Mouse (Mus musculus): ENCODE measurements around the gene Clcnkb. TPM values are rescaled to one million over a fixed set of nuclear protein-coding genes. Genes with fewer than 3 reads are reported as not detected.

Gene Clcnkb
- polyA plus RNA-seq, 1 experiment = 0.68 TPM

- Histone ChIP-seq H3K27ac (ENCODE audit: control insufficient read depth, insufficient read depth, low read depth, low read length) (no peak overlapping the region), H3K27me3 (ENCODE audit: control insufficient read depth, insufficient read depth, low read length) (no peaks in the 10 kb centered on the region), H3K4me3 (ENCODE audit: control insufficient read depth, low read depth, low read length) (peak overlapping the region; percentile 96), H3K36me3 (ENCODE audit: control insufficient read depth, insufficient read depth, low read length) (no peaks in the 10 kb centered on the region), H3K4me1 (ENCODE audit: control insufficient read depth, insufficient read depth, low read length) (peaks cover 8% of the 10 kb centered on the region)
- TF ChIP-seq POLR2A (IDR thresholded peaks at IDR 0.05; ENCODE audit: control insufficient read depth, low read depth, low read length) = no peak
- TF ChIP-seq CTCF (IDR thresholded peaks at IDR 0.05; ENCODE audit: control insufficient read depth, insufficient read depth, insufficient replicate concordance, low read depth, low read length) = no peak
Observed at GRCm38 (mm10) chr4:141445328-141445720, 29.5 kb upstream of the Clcnkb start.

- Histone ChIP-seq H3K36me3 (ENCODE audit: control insufficient read depth, insufficient read depth, low read length) (no peaks in the 10 kb centered on the region), H3K4me3 (ENCODE audit: control insufficient read depth, low read depth, low read length) (peak within 1 kb of the TSS; percentile 96), H3K27ac (ENCODE audit: control insufficient read depth, insufficient read depth, low read depth, low read length) (peak within 1 kb of the TSS; percentile 88), H3K4me1 (ENCODE audit: control insufficient read depth, insufficient read depth, low read length) (peaks cover 8% of the 10 kb centered on the region), H3K27me3 (ENCODE audit: control insufficient read depth, insufficient read depth, low read length) (no peaks in the 10 kb centered on the region)
- no peak for TF ChIP-seq CTCF (IDR thresholded peaks at IDR 0.05; ENCODE audit: control insufficient read depth, insufficient read depth, insufficient replicate concordance, low read depth, low read length)
- TF ChIP-seq POLR2A (IDR thresholded peaks at IDR 0.05; ENCODE audit: control insufficient read depth, low read depth, low read length) = peak; percentile 70
Observed at GRCm38 (mm10) chr4:141444451-141445327, 28.9 kb upstream of the Clcnkb start, which contains the start of gene Zbtb17. Gene Zbtb17 (plus strand): TSS chr4:141444654.

- Histone ChIP-seq H3K27ac (ENCODE audit: control insufficient read depth, insufficient read depth, low read depth, low read length) (no peak overlapping the region), H3K36me3 (ENCODE audit: control insufficient read depth, insufficient read depth, low read length) (no peaks in the 10 kb centered on the region)
- TF ChIP-seq CTCF (IDR thresholded peaks at IDR 0.05; ENCODE audit: control insufficient read depth, insufficient read depth, insufficient replicate concordance, low read depth, low read length) (no peak), POLR2A (IDR thresholded peaks at IDR 0.05; ENCODE audit: control insufficient read depth, low read depth, low read length) (no peak)
Observed at GRCm38 (mm10) chr4:141443641-141444429, 28.0 kb upstream of the Clcnkb start.

GRCm38 (mm10) chr4:141440877-141441276 is 25.1 kb upstream of the Clcnkb start:
- H3K27me3 ChIP-seq (ENCODE audit: control insufficient read depth, insufficient read depth, low read length) = no peaks in the 10 kb centered on the region
- H3K27ac ChIP-seq (ENCODE audit: control insufficient read depth, insufficient read depth, low read depth, low read length) = no peak overlapping the region
- no peaks in the 10 kb centered on the region for H3K36me3 ChIP-seq (ENCODE audit: control insufficient read depth, insufficient read depth, low read length)
- no peak overlapping the region for H3K4me3 ChIP-seq (ENCODE audit: control insufficient read depth, low read depth, low read length)
- TF ChIP-seq POLR2A (IDR thresholded peaks at IDR 0.05; ENCODE audit: control insufficient read depth, low read depth, low read length) (no peak), CTCF (IDR thresholded peaks at IDR 0.05; ENCODE audit: control insufficient read depth, insufficient read depth, insufficient replicate concordance, low read depth, low read length) (no peak)
- H3K4me1 ChIP-seq (ENCODE audit: control insufficient read depth, insufficient read depth, low read length) = peaks cover 8% of the 10 kb centered on the region

More at GRCm38 (mm10) chr4:141443641-141444429, 28.0 kb upstream of the Clcnkb start:
- Histone ChIP-seq H3K4me3 (ENCODE audit: control insufficient read depth, low read depth, low read length) (peak overlapping the region; percentile 96), H3K27me3 (ENCODE audit: control insufficient read depth, insufficient read depth, low read length) (no peaks in the 10 kb centered on the region), H3K4me1 (ENCODE audit: control insufficient read depth, insufficient read depth, low read length) (peaks cover 8% of the 10 kb centered on the region)

GRCm38 (mm10) chr4:141439083-141439803 is 23.4 kb upstream of the Clcnkb start:
- no peak overlapping the region for H3K27ac ChIP-seq (ENCODE audit: control insufficient read depth, insufficient read depth, low read depth, low read length)
- H3K4me1 ChIP-seq (ENCODE audit: control insufficient read depth, insufficient read depth, low read length) = peaks cover 3% of the 10 kb centered on the region; the same call in 1 of the 2 replicates
- no peak for TF ChIP-seq POLR2A (IDR thresholded peaks at IDR 0.05; ENCODE audit: control insufficient read depth, low read depth, low read length)
- TF ChIP-seq CTCF (IDR thresholded peaks at IDR 0.05; ENCODE audit: control insufficient read depth, insufficient read depth, insufficient replicate concordance, low read depth, low read length) = no peak
- H3K4me3 ChIP-seq (ENCODE audit: control insufficient read depth, low read depth, low read length) = no peak overlapping the region
- no peaks in the 10 kb centered on the region for H3K36me3 ChIP-seq (ENCODE audit: control insufficient read depth, insufficient read depth, low read length)
- H3K27me3 ChIP-seq (ENCODE audit: control insufficient read depth, insufficient read depth, low read length) = no peaks in the 10 kb centered on the region

GRCm38 (mm10) chr4:141435974-141436373 is 20.2 kb upstream of the Clcnkb start, which contains the start of gene Srarp:
Gene Srarp (minus strand): TSS chr4:141436105.
- Histone ChIP-seq H3K36me3 (ENCODE audit: control insufficient read depth, insufficient read depth, low read length) (no peaks in the 10 kb centered on the region), H3K4me3 (ENCODE audit: control insufficient read depth, low read depth, low read length) (no peak within 1 kb of the TSS), H3K4me1 (ENCODE audit: control insufficient read depth, insufficient read depth, low read length) (no peaks in the 10 kb centered on the region), H3K27ac (ENCODE audit: control insufficient read depth, insufficient read depth, low read depth, low read length) (no peak within 1 kb of the TSS), H3K27me3 (ENCODE audit: control insufficient read depth, insufficient read depth, low read length) (no peaks in the 10 kb centered on the region)
- TF ChIP-seq CTCF (IDR thresholded peaks at IDR 0.05; ENCODE audit: control insufficient read depth, insufficient read depth, insufficient replicate concordance, low read depth, low read length) (no peak), POLR2A (IDR thresholded peaks at IDR 0.05; ENCODE audit: control insufficient read depth, low read depth, low read length) (no peak)
